Mouse (Mus musculus): Measurements from ENCODE around the gene Fut2.

The Fut2 gene

GRCm38 (mm10) chr7:45702809-45703520 is 36.8 kb upstream of the Fut2 start:
- DNase-seq (ENCODE audit: low spot score) = no peak

GRCm38 (mm10) chr7:45702316-45702715 is 36.1 kb upstream of the Fut2 start:
- DNase-seq (ENCODE audit: low spot score) = no peak

GRCm38 (mm10) chr7:45701607-45702006 is 35.4 kb upstream of the Fut2 start:
- no peak for DNase-seq (ENCODE audit: low spot score)

GRCm38 (mm10) chr7:45701072-45701471 is 34.9 kb upstream of the Fut2 start:
- no peak for DNase-seq (ENCODE audit: low spot score)

GRCm38 (mm10) chr7:45700301-45701015 is 34.3 kb upstream of the Fut2 start:
- peak; percentile 64 for DNase-seq (ENCODE audit: low spot score)

GRCm38 (mm10) chr7:45699523-45700141 is 33.4 kb upstream of the Fut2 start, which contains the start of gene Car11:
Gene Car11 (plus strand): TSS chr7:45699843.
- no peak for DNase-seq (ENCODE audit: low spot score)

- no peak for DNase-seq (ENCODE audit: low spot score)
These were observed 31.7 kb upstream of the Fut2 start for GRCm38 (mm10) chr7:45697894-45698293.

GRCm38 (mm10) chr7:45695098-45695497 is 28.9 kb upstream of the Fut2 start:
- no peak for DNase-seq (ENCODE audit: low spot score)

- DNase-seq (ENCODE audit: low spot score) = no peak
These were observed 27.9 kb upstream of the Fut2 start, which contains the start of gene Sec1 for GRCm38 (mm10) chr7:45693921-45694591. Gene Sec1 (minus strand): TSS chr7:45694402.

- no peak for DNase-seq (ENCODE audit: low spot score)
These were observed 26.2 kb upstream of the Fut2 start for GRCm38 (mm10) chr7:45692364-45692763.

- DNase-seq (ENCODE audit: low spot score) = no peak
These were observed 23.6 kb upstream of the Fut2 start for GRCm38 (mm10) chr7:45689800-45690199.

- no peak for DNase-seq (ENCODE audit: low spot score)
These were observed 22.9 kb upstream of the Fut2 start for GRCm38 (mm10) chr7:45689099-45689498.

GRCm38 (mm10) chr7:45686841-45687240 is 20.6 kb upstream of the Fut2 start:
- no peak for DNase-seq (ENCODE audit: low spot score)

GRCm38 (mm10) chr7:45685811-45686210 is 19.6 kb upstream of the Fut2 start:
- no peak for DNase-seq (ENCODE audit: low spot score)

- DNase-seq (ENCODE audit: low spot score) = no peak
These were observed 17.3 kb upstream of the Fut2 start, which contains the start of gene Ntn5 for GRCm38 (mm10) chr7:45683396-45684050. Gene Ntn5 (plus strand): TSS chr7:45684022.

- peak; percentile 84 for DNase-seq (ENCODE audit: low spot score)
These were observed 16.2 kb upstream of the Fut2 start for GRCm38 (mm10) chr7:45682144-45683126.

GRCm38 (mm10) chr7:45681046-45681736 is 15.0 kb upstream of the Fut2 start:
- DNase-seq (ENCODE audit: low spot score) = no peak

- no peak for DNase-seq (ENCODE audit: low spot score)
These were observed 13.9 kb upstream of the Fut2 start for GRCm38 (mm10) chr7:45679966-45680621.

GRCm38 (mm10) chr7:45678513-45678912 is 12.3 kb upstream of the Fut2 start:
- DNase-seq (ENCODE audit: low spot score) = no peak
